Mouse (Mus musculus) G1E (cell line): Measurements from ENCODE around the gene Nrd1.

Experiments used
- CTCF ChIP-seq: IDR thresholded peaks from 2 replicates; pipeline ENCODE4 v1.5.1; 2012; ENCODE audit warnings: low read depth, low read length, inconsistent platforms, mixed read lengths
- GATA1 ChIP-seq: IDR thresholded peaks from 2 replicates; pipeline ENCODE4 v1.6.1; 2012; ENCODE audit warnings: borderline replicate concordance, low read length, inconsistent platforms, mixed read lengths
- GATA2 ChIP-seq: IDR thresholded peaks from 2 replicates; pipeline ENCODE4 v1.6.1; 2012; ENCODE audit warnings: low read depth, low read length, inconsistent platforms, borderline replicate concordance
- TAL1 ChIP-seq: conservative IDR thresholded peaks from 2 replicates; pipeline ENCODE4 v1.6.1; 2012; ENCODE audit warnings: low read depth, low read length, inconsistent platforms, mixed read lengths

DNA sequence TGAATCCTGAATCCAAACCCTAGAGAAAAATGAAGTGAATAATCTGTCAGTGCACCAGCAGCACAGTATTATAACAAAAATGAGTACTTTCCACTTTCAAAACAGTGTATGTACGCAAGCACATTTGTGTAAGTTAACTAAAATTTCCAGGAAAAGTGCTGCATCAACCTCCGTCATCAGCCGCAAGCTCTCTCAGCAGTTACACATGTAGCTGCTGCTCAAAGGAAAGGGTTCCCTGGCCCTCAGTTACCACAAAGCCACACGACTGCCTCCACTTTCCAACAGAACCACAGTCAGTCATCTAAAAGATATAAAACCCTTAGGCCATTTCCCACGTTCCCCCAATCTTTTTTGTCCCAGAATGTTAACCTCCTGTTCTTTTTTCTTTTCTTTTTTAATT, 102.1 kb downstream of the Nrd1 start:
- TF ChIP-seq GATA1, result no peak
- TF ChIP-seq CTCF, result no peak
- no peak for TF ChIP-seq GATA2
- TF ChIP-seq TAL1, result no peak
